Mouse (Mus musculus) stomach, postnatal 0 days (tissue): Measurements from ENCODE around the gene Ppfibp2.

Experiments
- CTCF ChIP-seq: IDR thresholded peaks from 2 replicates; pipeline ENCODE4 v1.5.1; 2016; ENCODE audit warnings: antibody characterized with exemption, low read depth, mild to moderate bottlenecking, moderate library complexity
- EP300 ChIP-seq: optimal IDR thresholded peaks from 2 replicates; pipeline ENCODE3; 2016; ENCODE audit warnings: antibody characterized with exemption

GRCm38 (mm10) chr7:107699926-107700325, 104.9 kb downstream of the Ppfibp2 start:
- TF ChIP-seq CTCF (no peak), EP300 (no peak)
